ENCODE assay signal across 8 mouse cellular contexts in genomic region chr17:23992789-23993553, GRCm38 (mm10). TPM values are rescaled to one million over a fixed set of nuclear protein-coding genes. Genes with fewer than 3 reads are reported as not detected.
DNase-seq lines count a peak whose midpoint lies in the region; ATAC-seq and TF ChIP-seq lines count a peak whose summit lies in the region.

No protein-coding gene starts in this region.

- H3K27me3 ChIP-seq in megakaryocyte, embryonic 14.5 days (replicated peaks): peaks cover 64% of the 10 kb centered on the region
- no peaks in the 10 kb centered on the region for H3K27me3 ChIP-seq in hindbrain, postnatal 0 days (ENCODE audit: insufficient read depth, low read length)
- H3K27me3 ChIP-seq in liver, embryonic 12.5 days (replicated peaks): peaks cover 39% of the 10 kb centered on the region

- TF ChIP-seq CTCF in hindbrain, postnatal 0 days (IDR thresholded peaks at IDR 0.05; ENCODE audit: low read depth): no peak

- H3K36me3 ChIP-seq in megakaryocyte, embryonic 14.5 days (replicated peaks; ENCODE audit: low read length): no peaks in the 10 kb centered on the region
- no peaks in the 10 kb centered on the region for H3K36me3 ChIP-seq in hindbrain, postnatal 0 days (ENCODE audit: insufficient read depth, low read length)
- H3K36me3 ChIP-seq in liver, embryonic 12.5 days: no peaks in the 10 kb centered on the region

- no peak for DNase-seq in hindbrain, postnatal 0 days (ENCODE audit: low spot score)
- peak; percentile 62 for DNase-seq in yolk sac, embryonic 10.5 days (ENCODE audit: low spot score)
- DNase-seq in left cerebral cortex, adult 8-10 months (ENCODE audit: low spot score in 2 of 2): no peak
- DNase-seq in ovary, postnatal 14 days (ENCODE audit: low spot score): no peak
- no peak for DNase-seq in c-Kit-positive CD71-positive TER-119-positive erythroid progenitor cells, embryonic 14.5 days (ENCODE audit: low spot score)

- no peaks in the 10 kb centered on the region for H3K9me3 ChIP-seq in megakaryocyte, embryonic 14.5 days
- no peaks in the 10 kb centered on the region for H3K9me3 ChIP-seq in hindbrain, postnatal 0 days (ENCODE audit: low read length)
- no peaks in the 10 kb centered on the region for H3K9me3 ChIP-seq in liver, embryonic 12.5 days (replicated peaks)

- H3K4me2 ChIP-seq in hindbrain, postnatal 0 days (ENCODE audit: low read depth, low read length): peak overlapping the region; percentile 58
- peak overlapping the region; percentile 42 for H3K4me2 ChIP-seq in liver, embryonic 12.5 days

- H3K27ac ChIP-seq in hindbrain, postnatal 0 days: no peak overlapping the region
- no peak overlapping the region for H3K27ac ChIP-seq in liver, embryonic 12.5 days

- WGBS in hindbrain, postnatal 0 days: 73% methylated on average over 9 of the region's 9 CpGs
- WGBS in liver, embryonic 12.5 days (ENCODE audit: insufficient replicate concordance): 68% methylated on average over 9 of the region's 9 CpGs

- no peak overlapping the region for H3K9ac ChIP-seq in hindbrain, postnatal 0 days (replicated peaks; ENCODE audit: low read length)
- H3K9ac ChIP-seq in liver, embryonic 12.5 days: no peak overlapping the region

- no peak for ATAC-seq in megakaryocyte, adult 5-6 weeks (ENCODE audit: poor library complexity, severe bottlenecking)
- peak; percentile 71 for ATAC-seq in hindbrain, postnatal 0 days
- ATAC-seq in liver, embryonic 12.5 days: peak; percentile 23; the same call in 1 of the 2 replicates

- peak overlapping the region; percentile 80 for H3K4me3 ChIP-seq in megakaryocyte, embryonic 14.5 days (replicated peaks)
- peak overlapping the region; percentile 7; the same call in 1 of the 2 replicates for H3K4me3 ChIP-seq in hindbrain, postnatal 0 days (ENCODE audit: low read length)
- H3K4me3 ChIP-seq in liver, embryonic 12.5 days: no peak overlapping the region

- H3K4me1 ChIP-seq in megakaryocyte, embryonic 14.5 days: peaks cover 21% of the 10 kb centered on the region
- H3K4me1 ChIP-seq in hindbrain, postnatal 0 days (ENCODE audit: insufficient read depth, low read length): no peaks in the 10 kb centered on the region
- H3K4me1 ChIP-seq in liver, embryonic 12.5 days: peaks cover 10% of the 10 kb centered on the region

RNA-seq across cellular contexts. Expression of gene Prss22, which starts 4.9 kb away (rescaled TPM):
- polyA plus RNA-seq in megakaryocyte, embryonic 14.5 days (2012; ENCODE audit: insufficient read depth, low replicate concordance): 2.3 and 9.3 TPM in 2 replicates
- not detected in 2 replicates for total RNA-seq in megakaryocyte, adult 5-6 weeks (2015)
- not detected in 2 replicates for total RNA-seq in megakaryocyte, adult 5-6 weeks (2017)
- 0.42 TPM in 1 of 2 replicates, not detected in the other for total RNA-seq in hindbrain, postnatal 0 days (2014; rRNA removed)
- not detected in 2 replicates for polyA plus RNA-seq in hindbrain, postnatal 0 days (2015; fragmentation: Nextera tagmentation; extraction: Ambion mirVana)
- polyA plus RNA-seq in liver, embryonic 12.5 days (2016; fragmentation: Nextera tagmentation; extraction: Ambion mirVana): not detected in 2 replicates
- 1 to 10 TPM in 3 of 4 experiments, under 1 TPM in 1; 0.94 to 1.7 (median 1.1) TPM for total RNA-seq in left cerebral cortex, adult 8-10 months (2022)

RNA-seq across cellular contexts. Expression of gene Prss30, which starts 12.6 kb away (rescaled TPM):
- 0.09 TPM in 1 of 2 replicates, not detected in the other for polyA plus RNA-seq in megakaryocyte, embryonic 14.5 days (2012; ENCODE audit: insufficient read depth, low replicate concordance)
- 1.2 and 2.5 TPM in 2 replicates for total RNA-seq in megakaryocyte, adult 5-6 weeks (2015)
- total RNA-seq in megakaryocyte, adult 5-6 weeks (2017): 0.89 and 1.2 TPM in 2 replicates
- not detected in 2 replicates for total RNA-seq in hindbrain, postnatal 0 days (2014; rRNA removed)
- polyA plus RNA-seq in hindbrain, postnatal 0 days (2015; fragmentation: Nextera tagmentation; extraction: Ambion mirVana): not detected in 2 replicates
- polyA plus RNA-seq in liver, embryonic 12.5 days (2016; fragmentation: Nextera tagmentation; extraction: Ambion mirVana): not detected in 2 replicates
- total RNA-seq in left cerebral cortex, adult 8-10 months (2022): under 1 TPM; 0.25 to 0.96 (median 0.68) TPM

RNA-seq across cellular contexts. Expression of gene Sbpl, which starts 37.9 kb away (rescaled TPM):
- polyA plus RNA-seq in megakaryocyte, embryonic 14.5 days (2012; ENCODE audit: insufficient read depth, low replicate concordance): not detected in 2 replicates
- total RNA-seq in megakaryocyte, adult 5-6 weeks (2015): not detected in 2 replicates
- not detected in 2 replicates for total RNA-seq in megakaryocyte, adult 5-6 weeks (2017)
- total RNA-seq in hindbrain, postnatal 0 days (2014; rRNA removed): 1.4 TPM in 1 of 2 replicates, not detected in the other
- not detected in 2 replicates for polyA plus RNA-seq in hindbrain, postnatal 0 days (2015; fragmentation: Nextera tagmentation; extraction: Ambion mirVana)
- not detected in 2 replicates for polyA plus RNA-seq in liver, embryonic 12.5 days (2016; fragmentation: Nextera tagmentation; extraction: Ambion mirVana)
- total RNA-seq in left cerebral cortex, adult 8-10 months (2022): not detected

RNA-seq across cellular contexts. Expression of gene Prss27, which starts 45.0 kb away (rescaled TPM):
- not detected in 2 replicates for polyA plus RNA-seq in megakaryocyte, embryonic 14.5 days (2012; ENCODE audit: insufficient read depth, low replicate concordance)
- not detected in 2 replicates for total RNA-seq in megakaryocyte, adult 5-6 weeks (2015)
- not detected in 2 replicates for total RNA-seq in megakaryocyte, adult 5-6 weeks (2017)
- not detected in 2 replicates for total RNA-seq in hindbrain, postnatal 0 days (2014; rRNA removed)
- polyA plus RNA-seq in hindbrain, postnatal 0 days (2015; fragmentation: Nextera tagmentation; extraction: Ambion mirVana): 0.14 TPM in 1 of 2 replicates, not detected in the other
- not detected in 2 replicates for polyA plus RNA-seq in liver, embryonic 12.5 days (2016; fragmentation: Nextera tagmentation; extraction: Ambion mirVana)
- total RNA-seq in left cerebral cortex, adult 8-10 months (2022): not detected

RNA-seq across cellular contexts. Expression of gene Sbp, which starts 51.5 kb away (rescaled TPM):
- not detected in 2 replicates for polyA plus RNA-seq in megakaryocyte, embryonic 14.5 days (2012; ENCODE audit: insufficient read depth, low replicate concordance)
- not detected in 2 replicates for total RNA-seq in megakaryocyte, adult 5-6 weeks (2015)
- not detected in 2 replicates for total RNA-seq in megakaryocyte, adult 5-6 weeks (2017)
- total RNA-seq in hindbrain, postnatal 0 days (2014; rRNA removed): not detected in 2 replicates
- not detected in 2 replicates for polyA plus RNA-seq in hindbrain, postnatal 0 days (2015; fragmentation: Nextera tagmentation; extraction: Ambion mirVana)
- not detected in 2 replicates for polyA plus RNA-seq in liver, embryonic 12.5 days (2016; fragmentation: Nextera tagmentation; extraction: Ambion mirVana)
- not detected for total RNA-seq in left cerebral cortex, adult 8-10 months (2022)
